In genomic region chr9:65405184-65405449, GRCm38 (mm10) we compare ENCODE assay signal across 23 mouse cellular contexts. TPM values are rescaled to one million over a fixed set of nuclear protein-coding genes. Genes with fewer than 3 reads are reported as not detected.
DNase-seq lines count a peak whose midpoint lies in the region; ATAC-seq and TF ChIP-seq lines count a peak whose summit lies in the region.
"Had no signal": no experiment of that assay in that cellular context is flagged by ENCODE, and none has a peak within 500 bp of the region (broad histone marks: within the 10 kb centered on the region; RNA-seq: fewer than 3 reads in every experiment).

No protein-coding gene starts in this region.

- H3K36me3 ChIP-seq in lung, embryonic 14.5 days (ENCODE audit: insufficient read depth), result peaks cover 6% of the 10 kb centered on the region; the same call in 1 of the 2 replicates
- H3K36me3 ChIP-seq: forebrain, embryonic 10.5 days; midbrain, embryonic 13.5 days; neural tube, embryonic 12.5 days had no signal

- H3K27me3 ChIP-seq in lung, embryonic 14.5 days (ENCODE audit: insufficient read depth, low read length), result no peaks in the 10 kb centered on the region
- H3K27me3 ChIP-seq: midbrain, embryonic 13.5 days; neural tube, embryonic 12.5 days had no signal

- WGBS in lung, embryonic 14.5 days, result 86% methylated on average over 2 of the region's 2 CpGs

- DNase-seq in gastrocnemius, adult 18-20 months (ENCODE audit: low spot score), result peak; percentile 63
- DNase-seq in gastrocnemius, postnatal 14 days, result no peak
- no peak for DNase-seq in lung, embryonic 14.5 days
- no peak for DNase-seq in lung, postnatal 10 days
- DNase-seq in NIH3T3 (ENCODE audit: low read depth), result peak; percentile 14
- DNase-seq in lung, postnatal 25 days (ENCODE audit: low spot score), result peak; percentile 51
- DNase-seq in left cerebral cortex, postnatal 36 days (ENCODE audit: low spot score in 2 of 2), result no peak
- DNase-seq: cerebellum, adult 18-20 months; heart, postnatal 10 days; kidney, adult 18-20 months; left cerebral cortex, postnatal 4 days; liver; right cerebral cortex, postnatal 4 days; thymus, postnatal 14 days had no signal

- no peak for TF ChIP-seq CTCF in lung, embryonic 14.5 days (IDR thresholded peaks at IDR 0.05; ENCODE audit: low read depth)

- no peak overlapping the region for H3K4me3 ChIP-seq in lung, embryonic 14.5 days (ENCODE audit: low read depth, low read length)
- H3K4me3 ChIP-seq: forebrain, embryonic 10.5 days; midbrain, embryonic 13.5 days; neural tube, embryonic 12.5 days had no signal

- no peak overlapping the region for H3K4me2 ChIP-seq in lung, embryonic 14.5 days
- H3K4me2 ChIP-seq: midbrain, embryonic 13.5 days; neural tube, embryonic 12.5 days had no signal

- H3K4me1 ChIP-seq in lung, embryonic 14.5 days (ENCODE audit: insufficient read depth), result peaks cover 6% of the 10 kb centered on the region; the same call in 1 of the 2 replicates
- H3K4me1 ChIP-seq: forebrain, embryonic 10.5 days; midbrain, embryonic 13.5 days; neural tube, embryonic 12.5 days had no signal

- intact Hi-C loops in gastrocnemius, postnatal 14 days (cut with DNase I; ENCODE audit: low total_unique reads), result no loop called here
- intact Hi-C loops in left cerebral cortex, postnatal 36 days (cut with DNase I), result no loop called here

- H3K9ac ChIP-seq in lung, embryonic 14.5 days, result no peak overlapping the region; the same call in 1 of the 2 replicates
- H3K9ac ChIP-seq: midbrain, embryonic 13.5 days; neural tube, embryonic 12.5 days had no signal

- H3K9me3 ChIP-seq in lung, embryonic 14.5 days (ENCODE audit: low read depth, low read length), result no peaks in the 10 kb centered on the region
- H3K9me3 ChIP-seq: forebrain, embryonic 10.5 days; midbrain, embryonic 13.5 days; neural tube, embryonic 12.5 days had no signal

- no peak for ATAC-seq in lung, embryonic 14.5 days (ENCODE audit: insufficient read depth)
- ATAC-seq: activated CD4-positive, CD25-positive, alpha-beta regulatory T cell, adult 4 months; midbrain, embryonic 13.5 days had no signal

- peak overlapping the region; percentile 77 for H3K27ac ChIP-seq in lung, embryonic 14.5 days (ENCODE audit: low read depth)
- H3K27ac ChIP-seq: forebrain, embryonic 10.5 days; midbrain, embryonic 13.5 days; neural tube, embryonic 12.5 days had no signal

RNA-seq across cellular contexts. Expression of gene Rasl12, which starts 6.8 kb away (rescaled TPM):
- 1 to 10 TPM; 2.5 to 3.7 TPM for total RNA-seq in gastrocnemius, adult 18-20 months (2021)
- 1 to 10 TPM; 6.7 to 7.7 TPM for total RNA-seq in gastrocnemius, postnatal 14 days (2021)
- 48.8 TPM in 2 replicates for polyA plus RNA-seq in lung, embryonic 14.5 days (2014; fragmentation: Nextera tagmentation; extraction: Ambion mirVana)
- total RNA-seq in left cerebral cortex, postnatal 36 days (2021), result 1 to 10 TPM; 3.4 to 3.5 TPM

RNA-seq across cellular contexts. Expression of gene Kbtbd13, which starts 13.7 kb away (rescaled TPM):
- 10 to 100 TPM; 10.7 to 11.6 TPM for total RNA-seq in gastrocnemius, adult 18-20 months (2021)
- 10 to 100 TPM in 1 of 2 experiments, 1 to 10 TPM in 1; 5.5 to 10.2 TPM for total RNA-seq in gastrocnemius, postnatal 14 days (2021)
- 4.2 and 4.5 TPM in 2 replicates for polyA plus RNA-seq in lung, embryonic 14.5 days (2014; fragmentation: Nextera tagmentation; extraction: Ambion mirVana)
- total RNA-seq in left cerebral cortex, postnatal 36 days (2021), result under 1 TPM; 0.17 to 0.18 TPM
- total RNA-seq: megakaryocyte, adult 5-6 weeks had no signal
- polyA plus RNA-seq: activated CD4-positive, CD25-positive, alpha-beta regulatory T cell, adult 4 months; hindbrain, embryonic 11.5 days had no signal

RNA-seq across cellular contexts. Expression of gene Slc51b, which starts 17.6 kb away (rescaled TPM):
- not detected for total RNA-seq in gastrocnemius, adult 18-20 months (2021)
- total RNA-seq in gastrocnemius, postnatal 14 days (2021), result not detected
- polyA plus RNA-seq in lung, embryonic 14.5 days (2014; fragmentation: Nextera tagmentation; extraction: Ambion mirVana), result not detected in 2 replicates
- not detected for total RNA-seq in left cerebral cortex, postnatal 36 days (2021)
- total RNA-seq: heart, postnatal 10 days; left cerebral cortex, adult 18-20 months; left cerebral cortex, postnatal 4 days; megakaryocyte, adult 5-6 weeks had no signal
- polyA plus RNA-seq: activated CD4-positive, CD25-positive, alpha-beta regulatory T cell, adult 4 months; forebrain, embryonic 10.5 days; gonadal fat pad, adult 2 months; hindbrain, embryonic 11.5 days; midbrain, embryonic 13.5 days; neural tube, embryonic 12.5 days had no signal

RNA-seq across cellular contexts. Expression of gene Mtfmt, which starts 30.5 kb away (rescaled TPM):
- total RNA-seq in gastrocnemius, adult 18-20 months (2021), result 1 to 10 TPM; 4.7 to 6.5 TPM
- total RNA-seq in gastrocnemius, postnatal 14 days (2021), result 1 to 10 TPM; 4.7 to 5.9 TPM
- polyA plus RNA-seq in lung, embryonic 14.5 days (2014; fragmentation: Nextera tagmentation; extraction: Ambion mirVana), result 19.4 and 21.2 TPM in 2 replicates
- 10 to 100 TPM; 16.6 to 19.0 TPM for total RNA-seq in left cerebral cortex, postnatal 36 days (2021)

RNA-seq across cellular contexts. Expression of gene Ubap1l, which starts 44.3 kb away (rescaled TPM):
- total RNA-seq in gastrocnemius, adult 18-20 months (2021), result under 1 TPM; 0.64 to 0.71 TPM
- total RNA-seq in gastrocnemius, postnatal 14 days (2021), result under 1 TPM; 0.14 to 0.38 TPM
- polyA plus RNA-seq in lung, embryonic 14.5 days (2014; fragmentation: Nextera tagmentation; extraction: Ambion mirVana), result 0.24 and 0.61 TPM in 2 replicates
- 1 to 10 TPM; 1.3 to 4.5 TPM for total RNA-seq in left cerebral cortex, postnatal 36 days (2021)
- polyA plus RNA-seq: activated CD4-positive, CD25-positive, alpha-beta regulatory T cell, adult 4 months; liver, embryonic 16.5 days had no signal

Comparison
In these comparisons a context has a peak if more than half of its experiments do, and no peak if none do; other contexts are left out.
1. DNase-seq: peak in gastrocnemius, adult 18-20 months (single experiment), NIH3T3 (single experiment) and lung, postnatal 25 days (single experiment); none in gastrocnemius, postnatal 14 days (single experiment), lung, embryonic 14.5 days (single experiment), lung, postnatal 10 days (single experiment) and left cerebral cortex, postnatal 36 days (0 of 2).
2. RNA of gene Kbtbd13, which starts 13.7 kb away (total RNA-seq): 10.7 to 11.6 TPM in gastrocnemius, adult 18-20 months and 5.5 to 10.2 TPM in gastrocnemius, postnatal 14 days; 0.17 to 0.18 TPM in left cerebral cortex, postnatal 36 days; every median in the first group is over 4 times any median in the second.